Mouse (Mus musculus): ENCODE results near the gene Med15.

Gene Med15

GRCm38 (mm10) chr16:17647566-17648340 lies 84.9 kb downstream of the Med15 start:
- no peak for DNase-seq (ENCODE audit: low read depth)

- no peak for DNase-seq (ENCODE audit: low read depth)
Observed at GRCm38 (mm10) chr16:17647156-17647555, 85.5 kb downstream of the Med15 start.

DNA sequence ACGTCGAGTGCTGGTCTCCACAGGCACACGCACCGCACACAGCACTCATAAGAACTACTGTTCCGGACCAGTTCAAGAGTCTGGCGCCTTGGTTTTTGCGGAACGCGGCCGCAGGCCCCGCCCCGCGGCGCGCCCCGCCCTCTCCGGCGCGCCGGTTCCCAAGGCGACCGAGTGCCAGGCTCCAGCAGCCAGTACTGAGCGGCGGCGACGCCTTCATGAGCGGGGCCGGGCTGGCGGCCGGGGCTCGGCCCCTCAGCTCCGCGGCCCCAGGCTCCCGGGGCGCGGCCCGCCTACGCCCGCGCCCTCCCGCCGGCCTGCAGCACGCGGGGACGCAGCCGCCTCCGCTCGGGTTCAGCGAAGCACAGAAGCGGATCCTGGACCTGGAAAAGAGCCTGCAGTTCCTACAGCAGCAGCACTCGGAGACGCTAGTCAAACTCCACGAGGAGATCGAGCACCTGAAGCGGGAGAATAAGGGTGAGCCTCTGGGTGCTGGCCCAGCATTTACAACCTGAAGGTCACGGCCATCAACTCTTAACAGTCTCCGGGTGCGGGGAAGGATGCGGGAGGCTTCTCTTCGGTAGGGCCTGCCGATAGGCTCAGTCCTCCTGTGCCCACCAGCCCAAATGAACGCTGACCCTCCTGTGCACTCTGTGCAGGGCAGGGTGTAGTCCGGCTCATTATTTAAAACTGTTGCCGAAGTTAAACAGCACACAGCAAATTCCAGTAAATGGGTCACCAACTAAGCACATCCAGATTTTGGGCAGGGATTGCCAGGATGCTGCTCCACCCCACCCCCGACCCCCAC lies 86.2 kb downstream of the Med15 start, which contains the start of gene Ccdc74a:
TSS of gene Ccdc74a (plus strand) at position 161 of the 805 bp plus-strand sequence.
- DNase-seq (ENCODE audit: low read depth): peak; percentile 80

DNA sequence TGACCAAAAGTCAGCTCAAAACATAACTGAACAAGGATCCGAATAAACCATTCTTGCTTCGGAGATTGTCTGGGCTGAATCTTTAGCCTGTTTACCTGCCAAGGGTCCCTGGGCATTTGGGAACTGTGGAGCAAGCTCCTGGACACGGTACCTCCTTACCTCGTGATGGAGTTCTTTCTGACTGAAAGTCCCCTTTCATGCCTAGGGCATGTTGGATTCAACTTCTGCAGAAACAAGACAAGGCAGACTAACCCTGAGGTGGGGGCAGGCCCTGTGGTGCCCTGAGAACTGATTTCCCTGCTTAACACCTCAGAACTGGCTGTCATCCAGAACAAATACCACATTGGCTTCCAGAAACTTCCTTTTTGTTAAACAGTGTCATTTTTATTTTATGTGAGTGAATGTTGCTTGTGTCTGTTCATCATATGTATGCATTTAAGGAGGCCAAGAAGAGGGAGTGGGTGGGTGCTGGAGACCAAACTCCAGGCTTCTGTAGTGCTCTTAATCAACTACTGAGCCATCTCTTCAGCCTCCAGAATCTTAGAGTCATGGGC lies 89.2 kb downstream of the Med15 start:
- DNase-seq (ENCODE audit: low read depth): no peak

- DNase-seq (ENCODE audit: low read depth): no peak
Observed at GRCm38 (mm10) chr16:17642311-17642710, 90.4 kb downstream of the Med15 start.

DNA sequence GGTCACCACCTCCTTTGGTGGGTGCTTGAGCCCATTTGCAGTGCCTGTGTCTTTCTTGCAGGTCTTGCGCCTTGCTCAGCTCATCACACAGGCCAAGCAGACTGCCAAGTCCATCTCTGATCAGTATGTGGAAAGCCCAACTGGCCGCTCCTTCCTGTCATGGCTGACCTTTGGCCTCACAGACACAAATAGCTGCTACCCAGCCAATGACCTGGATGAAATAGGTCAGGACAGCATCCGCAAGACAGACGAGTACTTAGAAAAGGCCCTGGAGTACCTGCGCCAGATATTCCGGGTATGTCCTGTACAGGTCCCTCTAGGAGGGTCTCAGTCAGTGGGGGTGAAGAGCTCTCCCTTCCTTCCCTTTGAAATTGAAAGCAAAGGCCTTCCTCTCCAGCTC lies 91.4 kb downstream of the Med15 start:
- DNase-seq (ENCODE audit: low read depth): no peak

- DNase-seq (ENCODE audit: low read depth): no peak
Observed at GRCm38 (mm10) chr16:17640706-17641105, 92.0 kb downstream of the Med15 start.

DNA sequence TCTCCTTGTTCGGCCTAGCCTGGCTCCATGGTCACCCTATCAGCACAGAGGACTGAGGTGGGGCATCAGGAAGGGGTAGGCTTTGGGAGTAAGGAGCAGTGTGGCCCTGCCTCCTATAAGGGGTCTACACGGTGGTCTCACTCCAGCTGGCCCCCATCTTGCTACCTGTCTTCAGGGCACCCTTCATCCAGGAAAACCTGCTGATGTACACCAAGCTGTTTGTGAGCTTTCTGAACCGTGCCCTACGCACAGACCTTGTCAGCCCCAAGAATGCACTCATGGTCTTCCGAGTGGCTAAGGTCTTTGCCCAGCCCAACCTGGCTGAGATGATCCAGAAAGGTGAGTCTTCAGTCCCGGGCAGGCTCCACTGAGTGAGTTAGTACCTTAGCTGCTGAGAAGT lies 92.7 kb downstream of the Med15 start:
- DNase-seq (ENCODE audit: low read depth): no peak

DNA sequence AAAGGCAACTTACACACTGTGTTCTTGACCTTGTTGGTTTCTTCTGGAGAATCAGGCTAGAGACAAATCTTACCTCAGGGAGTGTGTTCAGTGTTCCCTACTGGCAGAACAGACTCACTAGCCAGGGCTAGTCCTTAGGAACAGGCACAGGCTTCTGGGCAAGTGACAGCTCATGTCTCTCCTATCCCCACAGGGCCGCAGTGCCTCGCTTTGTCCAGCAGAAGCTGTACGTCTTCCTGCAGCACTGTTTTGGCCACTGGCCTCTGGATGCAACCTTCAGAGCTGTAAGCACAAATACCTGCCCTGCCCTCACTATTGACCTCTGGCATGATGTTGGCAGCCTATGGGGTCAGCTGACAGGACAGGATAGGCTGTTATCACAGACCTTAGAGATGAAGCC lies 93.6 kb downstream of the Med15 start:
- DNase-seq (ENCODE audit: low read depth): no peak

DNA sequence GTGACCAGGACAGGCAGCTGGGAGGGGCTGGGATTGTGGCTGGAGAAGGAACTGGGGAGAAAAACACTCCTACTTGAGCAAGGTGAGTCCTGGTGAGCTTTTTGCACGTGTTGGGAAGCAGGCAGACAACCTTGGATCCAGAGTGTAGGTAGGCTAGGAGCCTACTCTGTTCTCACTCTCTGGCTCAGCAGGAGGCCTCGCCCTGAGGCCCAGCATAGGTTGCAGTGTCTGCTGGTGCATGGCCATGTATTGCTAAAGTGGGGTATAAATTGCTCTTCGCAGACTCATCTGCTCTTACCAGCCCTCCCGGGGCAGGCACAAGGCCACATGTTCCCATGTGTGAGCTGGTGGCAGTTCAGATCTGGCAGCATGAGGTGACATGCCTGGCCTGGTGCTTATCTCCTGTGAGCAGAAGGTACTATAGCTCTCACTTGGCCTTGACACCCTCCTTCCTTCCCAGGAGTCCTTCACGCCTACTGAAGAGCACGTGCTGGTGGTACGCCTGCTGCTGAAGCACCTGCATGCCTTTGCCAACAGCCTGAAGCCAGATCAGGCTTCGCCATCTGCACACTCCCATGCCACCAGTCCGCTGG lies 94.6 kb downstream of the Med15 start:
- DNase-seq (ENCODE audit: low read depth): no peak

GRCm38 (mm10) chr16:17637610-17638009 lies 95.1 kb downstream of the Med15 start:
- no peak for DNase-seq (ENCODE audit: low read depth)

GRCm38 (mm10) chr16:17636904-17637303 lies 95.8 kb downstream of the Med15 start:
- DNase-seq (ENCODE audit: low read depth): no peak

DNA sequence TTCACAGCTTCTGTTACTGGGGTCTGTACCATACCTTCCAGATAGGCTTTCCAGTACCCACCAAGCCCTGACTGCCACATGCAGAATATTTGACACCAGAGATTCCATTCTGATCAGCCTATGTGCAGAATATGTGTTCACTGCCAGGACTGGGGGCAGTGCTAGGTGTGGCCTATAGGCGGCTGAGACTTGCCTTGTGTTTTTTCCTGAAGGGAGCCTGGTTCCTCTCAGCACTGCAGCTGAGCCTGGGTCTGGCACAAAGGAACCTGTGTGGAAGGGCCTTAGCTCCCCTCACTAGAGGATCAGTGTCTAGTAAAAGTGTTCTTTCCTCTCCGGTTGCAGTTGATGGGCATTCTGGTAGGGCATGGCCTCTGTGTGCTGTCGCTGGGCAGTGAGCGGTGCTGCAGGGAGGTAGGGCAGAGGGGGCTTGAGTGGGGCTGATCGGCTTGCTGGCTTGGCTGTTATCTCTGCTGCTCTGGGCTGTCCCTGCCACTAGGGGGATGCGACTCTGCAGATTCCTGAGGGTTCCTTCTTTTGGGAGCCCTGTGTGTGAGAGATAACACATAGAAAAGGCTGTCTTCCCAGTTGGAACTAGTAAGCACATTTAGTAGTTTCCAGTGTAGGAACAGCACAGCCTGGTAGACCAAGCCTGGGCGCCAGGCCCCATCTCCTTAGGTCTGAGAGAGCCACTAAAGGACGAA lies 99.1 kb downstream of the Med15 start:
- DNase-seq (ENCODE audit: low read depth): no peak

- no peak for DNase-seq (ENCODE audit: low read depth)
Observed at GRCm38 (mm10) chr16:17632580-17632979, 100.1 kb downstream of the Med15 start.

DNA sequence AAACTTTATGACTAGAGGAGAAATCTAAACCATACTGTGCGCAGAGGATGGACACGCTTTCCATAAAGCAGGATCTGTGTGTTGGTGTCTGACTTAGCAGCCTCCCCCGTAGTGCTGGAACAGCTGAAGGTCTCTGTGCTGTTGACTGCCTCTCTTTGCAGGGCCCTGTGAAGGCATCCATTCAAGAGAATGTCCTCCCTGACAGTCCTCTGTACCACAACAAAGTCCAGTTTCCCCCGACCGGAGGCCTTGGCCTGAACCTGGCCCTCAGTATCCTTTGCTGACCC lies 106.5 kb downstream of the Med15 start:
- no peak for DNase-seq (ENCODE audit: low read depth)

DNA sequence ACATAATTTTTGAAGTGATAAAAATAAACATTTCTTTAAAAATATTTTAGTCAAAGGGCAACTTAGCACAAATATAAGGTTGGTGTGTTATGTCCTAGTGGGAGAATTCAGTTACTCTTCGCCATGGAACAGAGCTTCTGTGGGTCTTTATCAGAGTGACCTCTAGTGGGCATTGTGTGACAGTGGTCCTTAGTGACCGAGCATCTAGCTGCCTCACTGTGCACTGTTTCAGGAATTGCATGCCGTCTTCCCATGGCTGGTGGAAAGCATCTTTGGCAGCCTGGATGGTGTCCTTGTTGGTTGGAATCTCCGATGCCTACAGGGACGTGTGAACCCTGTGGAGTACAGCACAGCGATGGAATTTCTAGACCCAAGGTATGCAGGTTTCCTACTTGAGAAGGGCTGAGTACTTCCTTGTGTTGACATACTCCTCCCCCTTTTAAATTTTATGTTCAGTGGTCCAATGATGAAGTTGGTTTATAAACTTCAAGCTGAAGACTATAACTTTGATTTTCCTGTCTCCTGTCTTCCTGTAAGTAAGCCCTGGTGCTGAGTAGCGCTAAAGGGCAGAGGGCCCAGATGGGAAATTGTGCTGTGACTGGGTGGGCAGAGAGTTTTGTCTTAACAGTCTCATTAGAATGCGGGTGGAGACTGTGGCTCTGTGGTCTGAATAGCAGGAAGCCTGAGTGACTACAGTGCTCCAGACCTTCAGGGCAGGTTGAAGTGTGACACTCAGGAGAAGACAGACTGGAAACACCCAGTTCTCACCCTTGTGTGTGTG lies 107.0 kb downstream of the Med15 start:
- DNase-seq (ENCODE audit: low read depth): no peak

- no peak for DNase-seq (ENCODE audit: low read depth)
Observed at GRCm38 (mm10) chr16:17621936-17622335, 110.8 kb downstream of the Med15 start.

DNA sequence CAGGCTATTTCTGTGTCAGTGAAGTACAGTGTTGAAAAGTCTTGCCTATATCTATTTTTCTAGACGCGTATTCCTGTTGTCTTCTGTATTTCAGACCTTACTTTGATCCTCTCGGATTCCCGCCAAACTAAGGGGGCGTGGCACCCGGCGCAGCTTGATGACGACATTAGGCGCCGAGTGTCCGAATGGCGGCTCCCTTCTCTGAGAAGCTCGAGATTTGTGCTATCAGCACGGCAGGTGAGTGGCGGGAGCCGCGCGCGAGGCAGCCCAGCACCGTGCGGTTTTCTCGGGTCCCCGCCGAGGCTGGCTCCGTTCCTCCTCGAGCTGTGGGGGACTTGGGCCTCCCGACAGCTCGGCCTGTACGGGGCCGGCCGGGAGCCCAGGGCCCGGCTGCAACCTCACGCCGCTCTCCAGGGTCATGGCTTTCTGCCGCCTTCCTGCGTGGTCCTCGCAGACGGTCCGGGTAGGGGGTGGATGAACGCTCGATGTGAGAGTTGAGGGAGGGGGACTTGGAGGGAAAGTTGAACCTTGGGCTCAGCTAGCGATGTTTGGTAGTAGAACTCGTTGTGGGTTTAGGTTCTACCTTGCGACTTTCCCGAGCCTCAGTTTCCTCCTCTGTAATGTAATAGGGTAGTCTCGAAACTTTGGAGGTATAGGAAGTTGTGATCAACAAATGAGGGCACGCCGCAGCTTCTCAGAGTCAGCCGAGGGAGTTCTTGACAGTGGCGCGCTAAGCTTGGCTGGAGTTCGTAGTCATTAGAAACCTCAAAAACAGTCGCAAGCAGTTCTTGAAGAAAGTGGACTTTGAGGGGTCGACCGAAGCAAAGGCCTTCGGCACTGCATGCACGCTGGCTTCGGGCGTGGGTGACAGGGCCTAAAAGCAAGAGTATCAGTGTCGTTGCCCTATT lies 113.2 kb downstream of the Med15 start, which contains the start of gene Smpd4:
TSS of gene Smpd4 (plus strand) at position 157 of the 908 bp plus-strand sequence.
- peak; percentile 92 for DNase-seq (ENCODE audit: low read depth)

DNA sequence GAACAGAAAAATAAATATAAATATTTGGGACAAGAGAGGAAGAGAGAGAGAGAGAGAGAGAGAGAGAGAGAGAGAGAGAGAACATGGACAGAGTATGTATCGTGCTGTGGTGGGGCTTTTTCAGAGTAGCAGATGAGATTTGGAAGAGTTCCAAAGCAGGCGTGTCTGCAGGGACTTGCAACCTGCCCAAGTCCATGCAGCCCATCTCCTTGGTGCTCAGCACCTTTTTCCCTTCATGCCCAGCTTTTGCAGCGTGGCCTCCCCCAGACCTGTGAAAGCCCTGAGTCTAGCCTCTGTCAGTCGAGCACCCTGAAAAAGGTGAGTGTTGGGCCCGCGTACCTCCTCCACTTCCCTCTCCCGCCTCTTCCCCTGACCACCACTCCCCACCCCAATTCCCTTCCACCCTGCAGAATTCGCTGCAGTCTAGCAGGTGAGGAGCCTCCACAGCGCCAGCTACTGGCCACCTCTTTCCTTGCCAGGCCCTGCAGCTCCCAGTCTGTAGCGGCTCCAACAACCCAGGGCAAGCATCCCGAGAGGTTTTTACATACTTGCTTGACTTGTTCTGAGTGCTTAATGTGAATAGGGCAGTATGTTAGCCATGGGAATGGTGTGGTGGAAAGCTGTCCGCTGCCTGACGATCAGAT lies 114.6 kb downstream of the Med15 start:
- peak; percentile 65 for DNase-seq (ENCODE audit: low read depth)

- DNase-seq (ENCODE audit: low read depth): no peak
Observed at GRCm38 (mm10) chr16:17616212-17616611, 116.5 kb downstream of the Med15 start.

Data from naive thymus-derived CD4-positive, alpha-beta T cell, adult 2 months (primary cell).